Mouse (Mus musculus) retina, postnatal 1 day (tissue): ENCODE data around the gene Tnr.
A peak's percentile ranks its signal among the peaks of the same experiment; 100 is the strongest.

Experiments
- DNase-seq: peaks from one replicate; pipeline ENCODE4 v3.0.0-alpha.2; 2012

Tnr gene

DNA sequence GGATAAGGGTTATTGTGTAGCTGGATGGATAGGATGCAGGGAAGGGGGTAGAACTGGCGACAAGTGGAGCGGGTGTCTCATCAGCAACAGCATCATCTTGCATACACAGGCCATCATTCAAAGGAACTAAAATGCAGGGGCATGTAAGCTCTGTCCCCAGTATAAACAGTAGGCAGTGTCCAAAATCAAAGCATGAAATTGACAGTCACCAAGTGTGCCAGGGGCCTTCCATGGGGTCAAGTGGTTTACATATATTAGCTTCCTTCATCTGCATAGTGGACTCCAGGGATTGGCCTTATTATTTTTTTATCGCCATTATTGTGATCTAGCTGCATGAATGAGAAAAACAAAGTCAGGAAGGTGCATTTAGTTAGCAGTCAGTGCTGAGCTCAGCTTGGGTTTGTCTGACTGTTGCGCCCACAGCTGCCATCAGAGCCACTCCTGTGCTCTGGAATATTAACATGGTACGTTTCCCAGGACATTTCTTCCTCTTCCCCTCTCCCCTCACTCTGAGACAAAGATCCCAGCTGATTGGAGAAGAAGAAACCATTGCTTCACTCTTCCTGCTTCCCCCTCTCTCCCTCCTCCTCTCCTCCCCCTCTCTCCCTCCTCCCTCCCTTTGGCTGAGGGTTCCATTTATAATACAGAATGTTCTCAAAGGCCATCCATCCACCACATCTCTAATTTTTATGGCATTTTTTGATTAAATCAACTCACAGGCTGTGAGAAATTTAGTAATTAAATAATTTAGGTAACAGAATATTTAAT is 106.4 kb downstream of the Tnr start:
- DNase-seq, result no peak

DNA sequence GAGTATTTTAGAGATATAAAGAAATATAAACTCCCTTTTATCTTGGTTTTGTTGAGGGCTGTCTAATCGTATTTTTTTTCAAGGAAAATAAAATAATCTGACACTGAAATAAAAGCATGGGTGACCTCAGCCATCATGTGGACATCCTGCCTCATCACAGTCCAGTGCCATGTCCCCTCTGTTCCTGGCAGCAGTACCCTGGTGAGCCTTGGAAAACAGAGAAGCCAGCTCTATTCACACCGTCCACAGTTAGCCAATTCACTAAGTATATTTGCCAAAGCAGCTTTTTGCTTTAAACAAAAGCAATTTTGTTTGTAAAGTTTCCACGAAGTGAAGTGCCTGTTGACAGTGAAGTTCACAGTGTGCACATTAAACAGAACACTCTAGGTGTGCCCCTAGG is 109.0 kb downstream of the Tnr start:
- no peak for DNase-seq

DNA sequence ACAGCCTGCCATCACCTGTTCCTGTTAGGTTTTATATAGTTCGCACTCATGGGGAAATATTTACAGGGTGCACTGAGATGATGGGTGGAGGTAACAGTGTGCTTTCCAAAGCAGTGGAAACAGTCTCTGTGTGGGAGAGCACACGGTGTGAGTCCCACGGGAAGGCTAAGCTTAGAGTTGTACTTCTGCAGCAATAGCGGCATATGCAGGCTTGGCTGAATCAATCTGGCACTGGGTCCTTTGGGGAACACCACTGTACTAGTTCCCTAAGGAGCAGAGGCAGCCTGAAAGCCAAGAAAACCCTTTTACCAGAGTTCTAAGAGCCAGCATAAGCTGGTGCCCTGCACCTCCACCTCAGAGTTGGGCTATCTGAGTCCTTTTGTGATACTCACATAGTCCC is 115.8 kb downstream of the Tnr start:
- DNase-seq, result no peak

DNA sequence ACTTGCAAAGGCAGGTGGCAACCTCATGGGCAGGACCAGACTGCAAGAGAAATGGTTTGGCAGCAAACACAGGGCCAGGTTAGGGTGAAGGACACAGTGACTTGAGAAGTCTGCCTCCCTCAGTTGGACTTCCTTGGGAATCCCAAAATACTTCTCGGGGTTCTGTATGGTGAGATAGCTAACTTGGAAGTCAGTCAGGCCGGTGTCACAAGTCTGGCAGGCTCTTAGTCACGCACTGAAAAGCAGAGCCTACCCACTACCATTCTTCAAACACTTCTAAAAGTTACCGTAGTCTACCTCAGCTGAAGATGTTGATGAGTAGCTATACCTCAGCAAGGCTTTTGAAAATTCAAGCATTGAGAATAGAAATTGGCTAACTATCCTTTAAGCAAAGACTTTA is 122.2 kb downstream of the Tnr start:
- no peak for DNase-seq

DNA sequence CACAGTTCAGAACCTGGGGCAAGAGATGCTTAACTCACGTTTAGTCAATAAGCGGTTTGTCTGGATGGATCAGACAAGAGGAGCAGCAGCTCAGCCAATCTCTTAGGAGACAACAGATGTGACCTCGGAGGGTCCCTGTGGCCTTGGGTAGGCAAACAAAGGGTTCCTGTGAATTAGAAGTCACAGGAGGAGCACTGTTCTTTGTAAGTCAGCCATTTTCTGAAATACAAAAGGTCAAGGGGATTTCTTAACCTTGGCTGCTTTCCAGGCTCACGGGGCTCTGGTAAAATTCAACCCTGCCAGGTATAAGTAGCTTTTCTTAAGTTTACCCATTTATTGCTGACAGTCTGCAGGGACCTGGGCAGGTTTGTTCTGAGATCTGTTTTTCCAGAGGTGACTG is 126.9 kb downstream of the Tnr start:
- DNase-seq, result peak; percentile 29

DNA sequence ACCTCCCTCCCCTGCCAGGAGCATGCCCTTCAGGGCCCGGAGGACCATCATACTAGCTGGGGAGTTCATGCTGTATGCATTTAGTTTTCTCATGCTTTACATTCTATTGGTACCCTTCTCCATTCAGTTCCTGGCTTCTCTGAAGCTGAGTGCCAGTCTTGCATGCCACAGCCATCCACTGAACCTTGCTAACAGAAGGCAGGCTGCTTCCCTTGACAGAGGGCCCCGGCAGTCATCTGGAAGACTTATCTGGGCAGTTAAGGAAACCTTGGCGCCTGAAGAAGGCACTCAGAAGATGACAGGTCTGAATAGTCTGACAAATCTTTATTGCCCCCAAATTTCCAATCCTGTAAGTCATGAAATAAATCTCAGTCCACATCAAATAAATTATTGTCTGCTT is 131.7 kb downstream of the Tnr start:
- no peak for DNase-seq

DNA sequence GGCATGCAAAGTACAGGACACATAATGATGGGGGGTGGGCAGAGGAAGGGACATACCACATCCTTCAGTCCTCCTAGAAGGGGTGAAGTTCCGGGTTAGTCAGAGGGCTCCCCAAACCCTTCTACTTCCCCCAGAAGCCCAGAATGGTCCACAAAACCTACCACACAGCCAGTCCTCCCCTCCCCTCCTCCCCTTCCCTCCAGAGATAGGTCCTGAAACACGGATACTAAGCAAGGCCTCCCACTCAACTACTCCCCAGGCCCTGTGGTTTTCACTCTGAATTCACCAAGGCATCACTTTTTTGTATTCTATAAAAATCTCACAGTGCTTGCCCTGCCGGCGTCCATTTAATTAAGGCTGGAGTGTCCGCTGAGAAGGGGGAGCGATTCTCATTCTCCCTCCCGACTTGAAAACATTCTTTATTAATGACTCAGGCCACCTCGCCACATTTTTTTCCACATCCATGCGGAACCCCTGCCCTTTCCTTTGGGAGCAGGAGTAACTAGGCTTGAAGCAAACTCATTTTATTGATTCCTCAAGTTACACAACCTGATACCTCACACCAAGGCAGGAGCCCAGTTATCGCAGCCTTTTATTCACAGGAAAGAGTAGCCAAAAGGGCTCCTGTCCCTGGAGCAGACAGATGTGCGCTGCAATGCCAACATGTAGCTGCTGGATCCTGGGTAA is 134.4 kb downstream of the Tnr start:
- no peak for DNase-seq

DNA sequence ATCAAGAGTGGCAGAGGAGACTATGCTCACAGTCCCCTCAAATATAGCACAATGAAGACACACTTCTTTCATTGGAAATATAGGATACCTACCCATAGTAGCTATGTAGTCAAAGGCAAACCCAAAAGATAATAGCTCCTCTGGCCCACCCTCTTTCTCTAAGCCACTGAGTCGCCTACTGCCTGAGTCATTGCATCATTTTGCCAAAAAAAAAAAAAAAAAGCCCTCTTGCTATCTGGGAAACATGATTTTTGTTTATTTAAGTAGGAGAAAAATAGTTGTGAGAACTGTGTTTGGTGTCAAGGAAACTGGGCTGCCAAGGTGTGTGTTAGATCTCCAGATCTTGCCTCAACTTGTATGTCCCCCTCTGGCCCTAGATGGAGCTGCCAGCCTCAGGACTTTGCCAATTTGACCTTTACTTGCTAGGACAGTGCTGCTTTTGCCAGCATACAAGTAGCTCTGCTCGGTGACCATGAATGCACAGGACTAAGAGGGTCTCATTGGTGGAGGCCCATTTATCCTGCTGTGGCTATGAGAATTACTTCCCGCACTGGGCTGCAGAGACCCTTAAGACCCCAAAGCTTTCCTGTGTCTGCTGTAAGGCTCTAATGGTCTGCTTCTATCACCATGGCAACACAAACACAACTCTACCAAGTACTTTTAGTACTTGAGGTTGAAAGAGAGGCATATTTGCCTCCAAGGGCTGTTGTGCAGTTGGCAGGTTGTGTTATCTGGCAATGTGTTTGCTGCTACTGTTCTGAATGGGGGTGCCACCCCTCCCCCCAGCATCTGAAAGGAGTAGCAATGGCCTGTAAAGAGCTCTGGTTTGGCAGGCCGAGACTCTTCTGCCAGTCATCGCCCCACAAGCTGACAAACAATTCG is 137.3 kb downstream of the Tnr start:
- DNase-seq, result no peak

DNA sequence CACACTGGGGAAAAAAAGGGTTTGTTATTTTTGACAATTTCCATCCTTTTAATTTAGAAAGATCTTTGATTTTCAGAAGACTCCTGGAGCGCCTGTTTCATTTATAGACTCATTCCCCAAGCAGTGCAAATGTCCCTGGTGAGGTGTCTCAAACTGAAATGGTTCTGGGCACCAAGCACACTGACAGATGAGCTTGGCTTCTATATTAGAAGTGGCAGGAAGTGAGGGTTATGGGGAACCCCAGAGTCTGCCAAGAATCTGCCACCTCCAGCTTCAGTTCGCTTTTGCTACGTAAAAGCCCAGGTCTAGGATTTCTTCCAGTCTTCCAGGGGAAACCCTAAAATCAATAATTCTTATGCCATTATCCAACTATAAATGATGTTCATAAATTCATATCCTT is 140.9 kb downstream of the Tnr start:
- DNase-seq, result no peak

DNA sequence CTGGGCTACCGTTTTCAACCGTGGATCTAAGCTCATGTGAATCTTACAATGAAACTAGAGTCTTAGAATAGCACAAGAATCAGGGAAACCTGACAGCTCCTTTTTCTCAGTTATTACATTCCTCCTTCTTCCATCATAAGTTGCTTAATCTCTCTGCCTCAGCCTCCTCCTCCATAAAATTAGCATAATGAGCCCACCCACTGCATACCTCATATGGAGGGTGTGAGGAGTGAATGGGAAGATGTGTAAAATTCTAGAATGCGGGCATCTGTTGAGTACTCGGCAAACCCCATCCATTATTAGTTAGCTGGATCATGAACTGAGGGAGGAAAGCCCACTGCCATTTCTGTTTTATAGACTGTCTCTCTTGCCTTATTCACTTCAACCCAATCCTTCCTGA is 141.4 kb downstream of the Tnr start:
- no peak for DNase-seq

DNA sequence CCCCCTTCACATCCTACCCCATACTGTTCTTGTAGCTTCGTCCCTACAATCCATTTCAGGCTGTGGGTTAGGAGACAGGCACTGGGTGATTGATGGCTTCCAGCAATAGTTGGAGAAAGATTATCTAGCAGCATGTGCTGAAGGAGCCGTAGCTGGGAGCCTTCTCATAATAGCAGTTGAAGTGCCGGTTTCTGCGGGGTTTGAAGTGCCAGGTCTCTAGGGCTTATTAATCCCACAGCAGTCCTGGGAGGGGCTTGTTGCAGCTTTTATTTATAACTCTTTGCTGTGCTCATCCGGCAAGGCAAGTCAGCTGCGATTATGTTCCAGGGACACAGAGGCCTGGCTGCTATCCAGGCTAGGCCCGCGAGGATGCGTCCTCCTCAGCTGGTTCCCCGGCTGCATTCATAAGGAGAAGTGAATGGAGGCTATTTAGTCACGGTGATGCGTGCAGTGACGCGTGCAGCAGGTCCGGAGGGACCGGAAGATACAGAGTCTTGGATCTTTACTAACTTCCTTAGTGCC is 147.1 kb downstream of the Tnr start:
- DNase-seq, result peak; percentile 81

DNA sequence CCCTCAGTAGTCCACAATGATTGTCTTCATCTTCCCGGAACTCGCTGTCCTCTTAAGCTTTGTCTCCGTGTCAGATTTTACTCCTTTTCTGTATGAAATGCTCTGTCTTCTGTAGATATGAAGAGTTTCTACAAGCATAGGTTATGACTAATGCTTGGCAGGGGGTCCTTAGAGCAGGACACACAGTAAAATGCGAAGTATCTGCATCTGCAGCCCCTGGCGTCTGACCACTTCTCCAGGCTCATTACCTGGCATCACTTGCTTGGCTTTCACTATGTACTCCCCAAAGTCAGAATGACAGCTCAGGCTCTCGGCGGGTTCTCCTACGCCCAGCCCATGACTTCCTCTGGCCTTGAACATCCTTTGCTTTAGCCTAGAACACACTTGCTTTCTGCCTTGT is 147.6 kb downstream of the Tnr start:
- no peak for DNase-seq

DNA sequence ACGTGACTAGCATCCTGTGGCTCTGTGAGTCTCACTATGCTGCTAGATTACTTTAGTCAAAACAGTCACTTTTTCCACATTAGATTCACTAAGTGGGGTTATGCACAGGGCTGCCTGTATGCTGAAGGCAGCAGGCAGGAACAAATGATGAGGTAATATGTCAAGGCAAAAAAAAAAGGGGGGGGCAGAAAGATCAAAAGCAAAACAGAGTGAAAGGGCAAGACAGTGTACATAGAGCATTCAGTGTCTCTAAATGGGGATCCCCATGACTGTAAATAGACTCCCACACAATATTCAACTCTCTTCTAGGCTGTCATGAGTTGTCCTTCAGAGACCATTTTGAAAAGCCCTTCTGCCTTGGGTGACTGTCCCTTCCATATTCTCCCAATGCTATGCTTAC is 150.7 kb downstream of the Tnr start:
- DNase-seq, result no peak

DNA sequence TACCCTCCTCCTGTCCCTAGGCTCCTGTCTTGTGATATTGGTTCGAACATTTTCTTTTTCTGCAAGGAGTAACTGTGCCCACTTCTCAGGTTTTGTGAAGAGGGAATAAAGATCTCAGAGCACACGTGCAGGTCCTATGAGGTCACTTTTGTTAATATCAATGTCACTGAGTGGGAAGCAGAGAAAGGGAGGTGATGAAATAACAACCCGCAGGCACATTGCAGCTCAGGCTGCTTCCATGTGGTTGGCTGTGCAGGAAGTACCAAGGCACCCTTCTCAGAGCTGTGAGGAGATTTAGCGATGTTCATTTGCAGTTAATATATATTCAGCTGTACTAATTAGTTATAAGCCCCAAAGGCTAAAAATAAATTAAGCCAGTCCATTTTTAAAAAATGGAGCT is 151.9 kb downstream of the Tnr start:
- DNase-seq, result no peak

DNA sequence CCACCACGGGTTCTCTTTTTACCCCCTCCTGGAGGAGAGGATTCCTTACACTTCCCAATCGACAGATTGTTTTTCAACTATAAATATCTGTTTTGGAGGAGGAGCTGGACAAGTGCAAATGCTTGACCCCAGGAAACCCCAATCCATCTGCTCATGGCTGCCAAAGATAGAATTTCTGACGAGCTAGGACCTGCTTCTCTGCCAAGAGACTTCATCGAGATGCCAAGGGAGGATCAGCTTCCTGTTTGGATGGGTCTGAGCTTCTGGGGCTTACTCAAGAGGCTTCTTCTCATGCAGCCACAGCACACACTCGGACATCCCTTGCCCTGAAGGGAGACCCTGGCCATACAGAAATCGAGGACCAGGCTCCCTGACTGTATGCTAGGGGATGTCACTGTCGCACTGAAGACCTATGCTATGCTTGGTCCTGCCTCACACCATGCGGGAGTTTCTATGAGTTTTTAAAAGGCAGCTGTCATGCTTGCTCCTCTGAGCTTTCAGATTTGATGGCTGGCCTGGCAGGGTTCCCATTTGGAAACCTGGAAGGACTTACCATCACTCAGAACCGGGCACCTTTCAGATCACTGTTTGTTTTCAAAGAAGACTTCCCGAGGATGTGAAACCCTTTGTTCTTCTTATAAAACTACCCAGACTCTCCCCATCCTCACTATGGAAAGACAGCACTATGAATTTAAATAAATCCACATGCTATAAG is 154.8 kb downstream of the Tnr start:
- no peak for DNase-seq

DNA sequence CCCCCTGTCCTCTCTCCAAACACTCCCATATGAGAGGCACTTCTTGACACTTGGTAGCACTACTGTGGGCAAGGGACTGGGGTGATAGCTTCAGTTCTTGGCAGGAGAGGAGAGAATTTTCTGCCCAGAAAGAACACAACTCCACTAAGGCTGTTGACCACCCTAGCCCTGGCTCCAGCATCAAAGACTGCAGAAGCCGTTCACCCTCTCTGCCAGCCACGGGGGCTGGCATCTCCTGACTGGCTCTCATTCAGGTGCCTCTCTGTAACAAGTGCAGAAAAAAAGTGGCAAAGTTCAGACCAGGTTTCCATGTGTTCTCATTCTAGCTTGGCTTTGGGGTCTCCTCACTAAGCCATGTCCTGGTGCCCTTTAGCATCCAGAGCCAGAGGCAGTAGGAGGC is 157.7 kb downstream of the Tnr start:
- DNase-seq, result no peak

DNA sequence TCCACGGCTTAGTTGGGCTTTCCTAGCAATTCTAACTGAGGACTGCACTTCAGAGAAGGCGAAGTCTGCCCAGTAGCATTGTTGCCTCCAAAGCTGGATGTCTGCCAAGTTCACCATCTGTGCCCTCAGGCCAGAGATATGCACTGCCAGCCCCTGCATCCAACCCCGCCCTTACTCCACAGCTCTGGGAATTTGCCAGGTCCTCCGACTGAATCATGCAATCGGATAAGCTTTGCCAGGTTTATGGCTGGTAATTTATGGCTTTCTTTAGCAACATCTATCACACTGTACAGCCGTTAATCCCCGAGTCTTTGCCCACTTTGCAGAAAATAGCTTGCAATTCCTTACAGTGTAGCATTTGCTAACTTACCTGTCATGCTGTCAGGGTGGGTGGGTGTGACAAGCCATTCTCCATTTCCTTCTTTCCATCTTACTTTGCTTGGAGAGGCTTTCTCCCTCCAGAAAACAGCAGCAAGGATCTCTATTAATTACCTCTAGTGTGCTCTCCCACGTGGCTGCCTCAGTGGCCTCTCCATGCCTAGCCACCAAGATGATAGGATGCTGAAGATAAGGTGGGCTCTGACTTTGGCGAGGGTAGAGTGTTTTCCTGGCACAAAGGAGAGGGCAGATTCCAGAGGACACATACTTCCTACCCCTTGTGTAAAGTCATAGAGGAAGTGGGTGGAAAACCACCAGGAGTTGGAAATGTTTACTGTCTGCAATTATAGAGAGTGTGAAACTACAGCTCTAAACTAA is 163.1 kb downstream of the Tnr start:
- peak; percentile 94 for DNase-seq

DNA sequence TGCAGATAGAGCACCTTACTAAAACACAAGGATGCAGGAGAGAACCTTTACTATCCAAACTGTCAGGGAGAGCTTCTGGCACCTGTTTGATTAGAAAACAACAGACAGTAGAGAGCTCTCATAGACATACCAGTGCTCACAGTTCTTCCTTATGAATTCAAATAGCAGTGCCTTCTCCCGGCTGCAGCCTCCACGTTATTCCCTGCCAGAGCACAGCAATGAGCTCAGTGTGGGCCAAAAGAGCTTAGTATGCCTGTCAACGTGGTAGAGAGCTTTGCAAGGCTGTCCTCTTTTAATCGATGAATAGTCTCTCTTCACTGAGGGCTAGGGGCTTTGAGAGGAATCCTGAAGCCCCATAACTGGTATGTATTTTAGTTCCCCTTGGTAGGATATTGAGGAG is 173.1 kb downstream of the Tnr start:
- no peak for DNase-seq

DNA sequence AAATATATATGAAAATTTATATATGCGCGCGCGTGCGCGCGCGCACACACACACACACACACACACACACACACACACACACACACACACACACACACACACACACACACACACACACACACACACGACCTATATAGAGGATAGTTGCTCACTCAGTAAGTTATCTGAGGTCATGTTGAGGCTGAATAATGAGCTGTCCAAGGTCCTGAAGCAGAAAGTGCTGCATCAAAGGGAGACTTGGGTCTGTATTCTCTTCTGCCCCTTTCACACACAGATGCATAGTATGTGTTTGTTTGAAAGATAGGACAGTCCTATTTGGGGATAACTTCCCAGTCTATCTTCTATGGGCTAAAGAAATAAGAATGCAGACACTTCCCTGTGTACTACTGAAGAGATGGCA is 178.5 kb downstream of the Tnr start:
- peak; percentile 76 for DNase-seq

DNA sequence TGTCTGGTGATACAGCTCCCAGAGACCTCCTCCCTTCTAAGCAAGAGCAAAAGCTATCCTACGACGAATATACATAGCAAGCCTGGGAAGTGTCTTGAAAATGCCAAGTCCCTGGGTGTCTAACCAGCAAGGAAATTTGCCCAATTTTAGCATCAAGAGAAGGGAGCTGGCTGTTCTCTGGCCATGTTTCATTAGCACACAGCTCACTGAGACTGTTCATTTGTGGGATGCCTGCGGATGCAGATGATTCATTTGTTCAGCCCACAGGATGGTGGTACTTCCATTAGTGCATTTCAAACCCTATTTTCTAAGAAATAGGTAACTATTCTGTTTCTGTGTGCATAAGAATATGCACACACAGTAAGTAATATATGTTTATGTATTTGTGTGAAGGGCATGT is 181.4 kb downstream of the Tnr start:
- DNase-seq, result no peak

DNA sequence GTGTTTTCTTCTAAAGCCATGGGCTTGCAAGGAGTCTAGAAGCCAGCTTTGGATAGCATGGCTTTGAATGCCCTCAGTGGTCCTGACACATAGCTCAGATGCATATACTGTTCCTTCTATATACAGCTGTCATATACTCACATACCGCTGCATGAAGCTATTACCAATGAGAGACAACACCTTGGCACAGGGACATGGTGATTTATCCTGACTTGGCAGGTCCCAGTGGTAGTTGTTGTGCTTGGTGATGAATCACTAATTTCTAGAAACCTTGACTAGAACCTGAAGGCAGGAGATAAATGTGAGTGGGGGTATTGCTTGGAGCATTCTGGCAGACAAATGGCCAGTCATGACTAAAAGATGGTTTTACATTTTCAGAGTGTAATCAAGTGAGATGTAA is 192.7 kb downstream of the Tnr start:
- DNase-seq, result no peak

DNA sequence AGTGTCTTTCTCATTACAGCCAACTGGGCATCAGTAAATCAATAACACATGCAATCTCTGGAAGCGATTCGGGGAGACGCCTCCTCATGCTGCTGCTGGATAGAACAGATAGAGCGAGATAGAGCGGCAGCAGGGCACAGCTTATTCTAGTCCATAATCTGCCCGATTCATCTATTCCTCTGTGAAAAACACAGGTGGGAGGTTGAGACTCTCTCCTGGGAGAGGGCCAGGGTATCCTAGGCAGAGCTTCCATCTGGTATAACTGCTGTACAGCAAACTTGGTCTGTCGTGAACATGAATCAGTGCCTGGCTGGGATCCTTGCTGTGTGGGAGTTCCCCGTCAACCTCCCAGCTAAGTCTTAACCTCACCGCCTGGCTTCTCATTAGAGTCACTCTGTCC is 193.4 kb downstream of the Tnr start:
- no peak for DNase-seq
